Mouse (Mus musculus): ENCODE measurements at regions not wholly inside any gene's neighbourhood (a gene's known extent, or its start where the extent isn't known, plus 50 kb on each side); places are given as distances from the start of the nearest gene placed in this dataset.
"Not testable (repeated sequence)": the region's sequence is repeated elsewhere in the genome, so short reads cannot be mapped to it uniquely, and the experiment has no call there.

DNA sequence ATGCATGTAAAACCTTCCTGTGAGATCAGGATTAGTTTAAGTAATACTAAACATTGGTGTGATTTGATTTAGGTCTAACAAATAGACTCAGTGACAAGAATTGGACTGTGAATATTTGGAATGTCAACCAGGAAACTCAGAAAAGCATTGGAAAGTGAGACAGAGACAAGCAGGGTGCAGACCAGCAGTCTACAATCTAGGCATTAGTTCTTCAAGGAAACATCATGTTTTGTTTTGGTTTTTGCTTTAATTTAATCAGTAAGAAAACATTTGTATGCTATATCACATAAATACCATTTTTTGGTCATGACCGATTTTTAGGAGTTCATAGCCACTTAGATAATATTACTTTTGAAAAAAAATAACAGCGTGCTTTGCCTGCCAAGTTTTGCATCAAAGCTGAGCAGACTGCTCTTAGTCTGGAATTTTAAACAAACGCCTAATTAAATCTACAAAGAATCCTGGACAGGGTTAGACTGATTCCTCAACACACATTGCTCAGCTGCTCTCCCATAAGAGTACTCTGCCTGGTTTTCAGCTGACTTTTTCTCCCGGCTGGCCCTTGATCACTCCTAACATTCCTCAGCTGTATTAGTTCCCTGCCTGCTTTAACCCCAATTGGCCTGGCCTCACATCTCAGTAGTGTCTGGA lies 396.5 kb upstream of the Kcnh7 start:
- DNase-seq (ENCODE audit: extremely low read depth, low read depth): no peak

DNA sequence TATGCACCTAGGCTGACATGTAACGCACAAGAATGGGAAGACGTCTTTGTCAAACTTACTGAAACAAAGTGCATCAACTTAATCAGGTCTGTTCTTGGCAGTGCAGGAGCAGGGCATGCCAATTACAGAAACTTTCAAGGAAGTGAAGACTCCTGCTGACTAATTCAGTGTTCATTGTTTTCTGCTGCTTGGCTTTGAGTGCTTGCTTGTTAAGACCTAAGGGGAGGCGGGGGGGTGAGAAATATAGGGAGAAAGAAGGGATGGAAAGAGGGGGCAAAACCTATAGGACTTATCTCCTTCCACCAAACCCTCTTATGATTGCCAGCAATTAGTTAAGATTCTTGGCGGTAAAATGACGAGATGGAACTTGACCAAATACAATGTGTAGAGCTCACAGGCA lies 391.1 kb upstream of the Kcnh7 start:
- DNase-seq (ENCODE audit: extremely low read depth, low read depth): no peak

DNA sequence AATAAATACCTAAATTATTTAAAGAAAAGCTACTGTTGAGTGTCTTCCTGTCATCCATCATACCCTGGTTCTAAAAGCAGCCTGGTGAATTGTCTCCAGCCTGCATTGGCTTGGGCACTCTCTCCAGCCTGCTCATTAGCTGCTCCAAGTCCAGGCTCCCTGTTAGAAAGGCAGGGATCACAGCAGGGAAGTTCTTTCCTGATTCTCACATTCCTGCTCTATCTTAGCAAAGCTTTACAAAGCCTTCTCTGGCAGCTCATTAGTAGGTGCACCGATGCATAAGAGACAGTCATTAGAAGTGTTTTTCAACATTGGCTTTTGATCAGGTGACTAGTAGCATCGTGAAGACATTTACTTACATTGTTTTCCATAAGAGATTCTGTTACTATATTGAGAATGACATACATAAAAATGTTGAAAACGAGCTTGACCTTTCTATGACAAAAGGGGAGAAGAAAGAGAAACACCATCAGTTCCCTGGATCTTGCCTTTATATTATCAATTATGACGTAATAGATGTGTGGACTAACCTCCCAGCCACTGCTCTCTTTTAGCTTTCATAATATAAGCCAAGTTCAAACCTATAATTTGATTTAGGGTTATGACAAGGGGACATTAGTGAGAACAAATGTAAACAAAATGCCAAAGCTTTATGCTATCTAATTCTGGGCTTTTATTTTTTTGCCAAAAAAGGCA lies 390.1 kb upstream of the Kcnh7 start:
- no peak for DNase-seq (ENCODE audit: extremely low read depth, low read depth)

DNA sequence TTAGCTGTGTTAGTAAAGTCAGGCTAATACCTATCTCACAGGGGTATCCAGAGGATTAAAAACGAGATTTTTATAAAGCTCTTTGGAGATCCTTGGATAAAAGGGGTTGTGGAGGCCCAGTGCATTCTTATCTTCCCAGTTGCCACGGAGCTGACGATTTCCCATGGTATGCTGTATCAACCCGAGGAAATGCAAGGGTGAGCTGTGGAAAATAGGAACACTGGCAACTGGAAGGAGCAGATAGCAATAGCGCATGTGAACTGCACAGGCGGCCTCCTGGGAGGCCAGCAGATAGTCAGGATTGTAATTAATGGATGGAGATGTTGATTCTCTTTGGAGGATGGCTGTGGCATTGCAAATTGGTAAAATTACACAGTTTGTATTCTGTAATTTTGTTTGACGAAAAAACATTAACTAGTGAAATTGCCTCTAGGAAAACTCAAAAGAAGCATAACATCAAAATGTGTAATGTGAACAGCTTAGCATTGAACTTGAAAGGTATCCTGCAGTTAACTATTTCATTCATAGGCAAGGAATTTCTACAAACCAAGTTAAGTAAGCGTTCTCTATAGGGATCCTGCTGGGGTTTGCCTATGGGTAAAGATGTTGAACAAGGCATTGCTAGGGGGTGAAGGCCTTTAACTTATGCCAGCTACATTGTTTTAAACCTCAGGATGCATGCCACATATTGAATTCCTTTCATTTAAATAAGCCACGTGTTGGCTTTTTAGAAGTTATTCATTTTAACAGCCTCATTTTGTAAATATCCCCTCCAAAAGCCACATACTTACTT lies 389.1 kb upstream of the Kcnh7 start:
- DNase-seq (ENCODE audit: extremely low read depth, low read depth): no peak

DNA sequence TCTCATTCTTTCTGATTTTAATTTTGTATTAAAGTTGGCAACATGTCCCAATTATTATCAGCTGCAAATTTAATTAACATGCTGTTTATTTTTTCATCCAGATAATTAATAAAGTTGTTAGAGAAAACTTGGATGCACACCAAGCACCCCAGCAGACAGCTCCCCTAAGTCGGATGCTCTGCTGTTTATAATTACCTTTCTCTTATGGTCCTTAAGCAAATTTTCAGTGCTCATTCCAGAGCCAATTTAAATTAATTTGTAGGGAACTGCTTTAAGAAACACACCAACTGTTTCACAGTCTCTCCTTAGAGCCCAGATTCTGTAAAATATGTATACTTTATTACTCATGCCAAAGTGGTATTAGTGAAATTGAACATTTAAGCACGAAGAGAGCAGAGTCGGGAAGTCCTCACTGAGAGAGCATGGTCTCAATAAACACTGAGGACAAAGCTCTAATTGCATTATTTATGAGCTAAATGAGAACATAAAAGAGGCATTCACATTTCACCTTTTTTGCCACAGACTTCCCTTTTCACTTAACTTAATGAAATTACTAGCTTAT lies 372.9 kb upstream of the Kcnh7 start:
- DNase-seq (ENCODE audit: extremely low read depth, low read depth): no peak

DNA sequence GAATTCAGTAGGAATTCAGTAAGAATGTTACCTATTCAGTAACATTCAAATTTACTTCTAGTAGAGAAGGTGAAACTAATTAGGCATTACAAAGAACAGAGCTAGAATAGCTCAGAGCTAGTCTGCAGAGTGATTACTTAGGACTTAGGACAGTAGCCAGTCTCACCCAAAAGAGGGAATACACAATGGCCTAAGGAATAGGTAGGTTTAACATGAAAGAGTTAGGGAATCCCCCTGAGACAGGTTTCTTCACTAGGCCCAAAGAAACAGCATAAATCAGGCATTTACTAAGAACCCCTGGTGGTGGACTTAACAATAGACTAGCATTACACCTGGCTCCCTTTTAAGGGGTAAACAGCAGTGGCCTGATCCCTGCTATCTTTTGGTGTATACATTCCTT lies 357.7 kb upstream of the Kcnh7 start:
- not testable (repeated sequence) for DNase-seq (ENCODE audit: extremely low read depth, low read depth)

DNA sequence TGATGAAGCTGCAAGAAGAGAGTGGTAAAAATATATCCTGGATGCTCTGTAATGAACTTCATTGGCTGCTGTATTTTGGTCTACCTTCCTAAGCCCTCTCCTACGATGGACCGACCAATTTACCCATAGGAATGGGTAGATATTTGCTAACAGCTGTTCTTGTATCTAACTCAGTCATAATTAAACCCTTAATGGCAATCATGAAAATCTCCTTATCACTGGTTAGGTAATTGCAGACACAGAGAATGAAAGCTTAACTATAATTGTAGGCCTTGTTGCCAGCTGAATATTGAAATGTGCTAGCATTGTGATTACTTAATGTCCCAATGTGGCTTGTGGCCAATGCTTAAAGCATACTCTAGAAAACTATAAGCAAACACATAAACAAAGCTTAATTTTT lies 334.4 kb upstream of the Kcnh7 start:
- no peak for DNase-seq (ENCODE audit: extremely low read depth, low read depth)

DNA sequence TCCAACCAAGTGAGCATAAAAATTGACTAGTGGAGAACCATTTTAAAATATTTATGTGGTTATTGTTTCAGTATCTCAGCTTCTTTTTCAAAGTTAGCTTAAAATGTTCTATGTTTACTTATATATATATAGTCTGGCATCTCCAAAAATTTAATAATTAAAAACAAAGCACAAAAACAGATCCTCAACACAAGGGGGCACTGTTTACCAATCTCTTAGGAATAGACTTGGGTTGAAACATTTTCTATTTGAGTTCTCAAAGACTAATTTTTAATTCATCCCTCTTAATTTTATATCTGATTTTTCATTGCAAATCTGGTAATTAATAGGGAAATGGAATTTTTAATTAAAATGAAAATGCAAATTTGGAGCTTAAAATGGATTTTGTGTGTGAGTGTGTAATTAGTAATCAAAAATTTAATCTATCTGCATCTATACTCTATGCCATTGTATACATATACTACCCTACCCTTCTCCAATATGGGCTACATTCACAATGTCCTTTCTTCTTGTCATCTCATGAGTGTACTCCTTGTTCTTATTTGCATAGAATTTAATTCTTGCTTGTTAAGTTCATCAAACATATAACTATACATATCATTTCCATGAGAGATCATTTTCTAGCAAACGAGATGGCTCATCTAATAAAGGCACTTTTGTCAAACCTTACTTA lies 329.6 kb upstream of the Kcnh7 start:
- no peak for DNase-seq (ENCODE audit: extremely low read depth, low read depth)

DNA sequence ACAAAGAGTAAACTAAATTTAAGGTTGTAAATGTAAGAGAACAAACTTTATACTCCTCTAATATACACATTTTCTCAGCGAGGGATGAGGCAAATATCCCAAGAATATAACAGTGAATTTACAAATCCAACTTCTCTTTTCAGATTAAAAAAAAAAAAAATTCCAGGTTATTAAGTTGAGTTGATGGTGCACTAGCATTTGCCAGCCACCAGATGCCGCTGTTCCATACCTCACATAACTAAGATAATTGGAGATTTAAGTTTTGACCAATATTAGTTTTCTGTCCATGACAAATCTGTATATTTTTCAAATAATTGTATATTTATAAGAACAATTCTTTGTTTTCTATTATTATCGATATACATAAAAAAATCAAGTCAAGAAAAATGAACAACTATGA lies 319.9 kb upstream of the Kcnh7 start:
- DNase-seq (ENCODE audit: extremely low read depth, low read depth): no peak

DNA sequence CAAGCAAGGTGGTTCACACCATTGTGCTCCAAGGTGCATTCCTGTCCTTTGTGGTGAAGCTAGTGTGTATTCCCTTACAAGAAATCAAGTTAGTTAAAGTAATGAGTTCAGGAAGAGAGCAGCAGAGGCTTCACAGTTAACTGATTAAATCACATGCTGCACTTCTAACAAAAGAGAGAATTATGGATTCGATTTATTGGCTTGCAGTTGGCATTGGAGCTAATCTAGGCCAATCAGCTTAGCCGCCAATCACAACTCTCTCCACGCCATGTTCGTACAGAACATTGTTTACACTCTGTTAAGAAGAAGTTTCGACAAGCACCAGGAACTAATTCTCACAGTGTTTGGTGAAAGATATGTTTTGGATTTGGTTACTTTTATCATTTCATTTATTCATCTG lies 292.3 kb upstream of the Kcnh7 start:
- DNase-seq (ENCODE audit: extremely low read depth, low read depth): no peak

DNA sequence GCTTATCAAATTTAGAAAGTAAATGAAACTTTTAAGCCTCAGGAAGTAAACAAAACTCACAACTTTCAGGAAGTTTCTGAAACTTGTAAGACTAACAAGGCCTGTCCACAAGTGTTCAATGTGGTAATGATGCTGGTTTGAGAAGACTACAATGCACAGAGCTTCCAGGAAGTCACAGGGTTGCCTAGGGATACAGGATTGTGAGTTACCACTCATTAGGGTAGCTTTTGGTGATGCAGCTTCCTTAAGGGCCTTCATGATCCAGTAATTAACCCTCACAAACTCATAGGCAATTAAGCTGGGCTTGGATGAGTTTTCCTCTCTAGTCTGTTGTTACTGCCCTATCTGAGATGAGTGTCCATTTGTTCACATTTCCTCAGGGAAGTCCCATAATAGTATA lies 291.2 kb upstream of the Kcnh7 start:
- DNase-seq (ENCODE audit: extremely low read depth, low read depth): no peak

DNA sequence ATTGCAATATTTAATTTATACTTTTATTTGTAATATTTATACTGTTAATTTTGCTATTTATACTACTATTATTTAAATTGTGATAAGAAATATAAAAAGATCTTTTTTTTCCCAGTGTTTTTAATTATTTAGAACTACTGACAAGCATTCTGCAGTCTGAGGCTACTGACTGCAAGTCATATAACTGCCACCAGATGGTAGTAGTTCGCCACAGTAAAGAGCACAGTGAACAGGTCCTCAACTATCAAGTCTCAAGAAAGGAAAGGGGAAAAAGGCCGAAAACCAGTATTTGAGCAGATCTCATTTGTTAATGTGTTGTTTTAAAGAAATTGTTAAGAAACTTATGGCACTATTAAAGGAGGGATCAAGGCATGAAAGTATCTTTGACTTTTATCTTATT lies 289.6 kb upstream of the Kcnh7 start:
- peak; percentile 11 for DNase-seq (ENCODE audit: extremely low read depth, low read depth)

DNA sequence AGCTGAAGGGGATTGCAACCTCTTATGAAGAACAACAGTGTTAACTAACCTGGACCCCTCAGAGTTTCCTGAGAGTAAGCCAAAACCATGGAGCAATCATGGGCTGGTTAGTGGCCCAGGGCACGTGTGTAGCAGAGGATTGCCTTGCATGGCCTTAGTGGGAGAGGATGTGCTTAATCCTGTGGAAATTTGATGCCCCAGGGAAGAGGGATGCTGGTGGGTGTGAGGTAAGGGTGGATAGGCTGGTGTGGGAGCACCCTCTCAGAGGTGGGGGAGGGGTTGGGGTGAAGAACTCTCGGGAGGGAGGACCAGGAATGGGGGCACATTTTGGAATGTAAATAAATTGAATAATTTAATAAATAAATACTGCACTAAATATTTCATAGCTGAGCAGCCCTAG lies 288.2 kb upstream of the Kcnh7 start:
- DNase-seq (ENCODE audit: extremely low read depth, low read depth): no peak

DNA sequence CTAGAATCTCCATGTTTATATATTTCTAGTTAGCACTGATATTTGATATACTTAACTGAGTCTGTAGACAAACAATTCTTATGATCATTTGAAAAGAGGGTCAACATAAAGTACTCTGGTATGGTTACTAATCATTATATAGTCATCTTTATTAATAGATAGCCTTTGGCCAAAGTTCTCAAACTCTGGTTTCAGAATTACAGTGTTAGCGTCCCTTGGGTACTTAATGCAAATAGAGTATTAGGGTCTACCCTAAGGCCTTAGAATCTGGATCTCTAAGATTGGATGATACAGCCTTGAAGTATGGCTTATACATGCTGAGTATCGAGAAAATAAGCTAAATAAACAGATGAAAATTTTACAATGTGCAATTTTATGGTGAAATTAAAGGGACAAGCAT lies 275.0 kb upstream of the Kcnh7 start:
- no peak for DNase-seq (ENCODE audit: extremely low read depth, low read depth)

DNA sequence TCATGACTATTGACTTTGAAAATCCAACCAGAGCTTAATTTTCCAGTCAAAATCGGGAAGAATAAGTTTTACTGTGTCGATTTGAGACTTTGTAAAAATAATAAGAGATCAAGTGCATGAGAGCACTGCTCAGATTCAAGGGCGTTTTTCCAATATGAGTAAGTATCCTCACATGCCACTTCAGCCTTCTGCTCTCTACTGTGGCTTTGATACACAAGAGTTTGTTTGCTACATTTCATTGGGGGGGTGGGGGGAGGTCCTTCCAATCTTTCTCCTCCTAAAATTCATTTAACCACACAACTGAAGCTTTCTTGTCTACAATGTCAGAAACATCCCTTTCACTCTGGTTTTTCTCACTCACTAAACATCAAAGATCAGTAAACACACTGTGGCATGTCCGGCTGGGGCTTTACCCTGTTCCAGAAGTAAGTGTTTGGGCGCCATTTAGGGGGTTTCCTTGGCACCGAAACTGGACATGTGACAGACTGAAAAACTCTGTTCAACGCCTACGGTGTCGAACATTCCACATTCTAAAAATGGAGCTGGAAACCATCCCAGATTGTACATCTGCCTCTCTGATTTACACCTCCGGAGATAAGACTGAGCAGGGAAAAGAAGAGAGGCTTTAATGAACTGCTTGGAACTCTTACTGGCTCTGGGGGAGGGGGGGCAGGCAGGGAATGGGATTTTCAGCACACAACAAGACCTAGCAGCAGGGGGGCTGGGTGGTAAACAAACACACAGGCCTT lies 270.4 kb upstream of the Kcnh7 start:
- DNase-seq (ENCODE audit: extremely low read depth, low read depth): no peak

DNA sequence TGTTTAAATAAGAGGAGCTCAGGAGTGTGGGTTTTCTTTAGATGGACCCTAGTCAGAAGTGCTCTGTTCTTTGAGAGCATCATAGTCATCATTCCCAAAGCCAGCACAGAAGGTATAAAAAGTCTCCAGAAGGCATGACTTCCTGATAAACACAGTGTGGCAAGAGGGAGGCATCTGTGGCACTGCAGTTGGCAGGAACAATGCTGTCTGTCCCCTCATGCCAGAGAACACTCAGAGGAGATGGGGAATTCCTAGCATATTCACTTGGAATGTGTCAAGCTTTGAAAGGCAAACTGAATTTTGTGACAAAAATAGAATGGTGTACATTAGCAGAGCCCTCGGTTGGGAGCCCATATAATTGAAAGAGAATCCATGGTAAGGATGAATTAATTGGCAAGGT lies 268.8 kb upstream of the Kcnh7 start:
- DNase-seq (ENCODE audit: extremely low read depth, low read depth): no peak

DNA sequence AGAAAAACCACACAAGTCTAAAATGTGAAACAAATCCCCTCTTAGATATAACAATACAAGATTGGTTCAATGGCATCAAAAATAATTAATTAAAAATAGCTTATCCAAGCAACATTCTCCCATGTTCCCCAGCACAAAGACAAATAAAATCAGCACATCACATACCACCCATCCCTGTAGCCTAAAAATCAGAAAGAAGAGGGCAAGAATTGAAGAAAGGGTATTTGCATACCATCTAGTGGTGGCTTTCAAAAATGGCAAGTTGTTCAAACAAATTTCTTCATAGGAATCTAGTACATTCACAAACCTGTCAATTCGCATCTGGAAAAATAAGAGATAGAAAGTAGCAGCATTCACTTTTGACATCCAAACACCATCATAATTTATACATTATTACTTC lies 268.1 kb upstream of the Kcnh7 start:
- DNase-seq (ENCODE audit: extremely low read depth, low read depth): no peak

DNA sequence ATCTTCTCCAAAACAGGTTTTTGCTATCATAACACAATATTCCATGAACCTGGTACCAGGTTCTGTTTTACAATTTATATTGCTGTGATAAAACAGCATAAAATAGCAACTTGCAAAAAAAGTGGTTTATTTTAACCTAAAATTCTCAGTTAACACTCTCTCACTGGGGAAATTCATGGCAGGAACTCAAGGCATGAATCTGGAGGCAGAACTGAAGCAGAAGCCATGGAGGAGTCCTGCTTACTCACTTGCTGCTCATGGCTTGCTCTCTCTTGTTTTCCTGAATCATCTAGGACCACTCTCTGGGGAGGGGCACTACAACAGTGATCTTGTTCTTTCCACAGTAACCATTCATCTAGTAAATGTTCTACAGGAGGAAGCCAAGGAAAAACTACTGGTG lies 250.2 kb upstream of the Kcnh7 start:
- DNase-seq (ENCODE audit: extremely low read depth, low read depth): no peak

DNA sequence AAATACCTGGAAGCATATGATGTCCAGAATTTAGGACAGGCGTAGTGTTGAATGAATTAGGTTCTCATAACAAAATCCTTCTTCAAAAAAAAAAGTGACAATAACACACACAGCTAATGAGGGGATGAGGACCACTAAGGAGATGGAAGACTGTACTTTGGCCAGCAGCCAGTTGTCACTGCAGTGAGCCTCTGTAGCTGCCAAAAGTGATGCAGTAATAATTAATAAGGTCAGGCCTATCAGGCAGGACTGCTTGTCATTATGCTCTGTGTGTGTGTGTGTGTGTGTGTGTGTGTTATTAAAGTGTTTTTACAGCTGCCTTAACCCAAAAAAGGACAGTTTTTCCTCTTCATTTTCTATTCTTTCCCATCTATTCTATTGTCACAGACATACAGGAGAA lies 221.3 kb upstream of the Kcnh7 start:
- no peak for DNase-seq (ENCODE audit: extremely low read depth, low read depth)
